Mouse (Mus musculus) liver, postnatal 0 days (tissue): Measurements from ENCODE around the gene Thbd. TPM values are rescaled to one million over a fixed set of nuclear protein-coding genes. Genes with fewer than 3 reads are reported as not detected.
A peak's percentile ranks its signal among the peaks of the same experiment; 100 is the strongest.

Experiments
- ATAC-seq: fragments of 200-750 bp; cut with Nextera tagmentation; 2 replicates; pipeline ENCODE4 v1.8.0; 2017; ENCODE audit warnings: mild to moderate bottlenecking, moderate library complexity
- DNase-seq: peaks from one replicate; pipeline ENCODE4 v3.0.0-alpha.2; 2016
- H3K27ac ChIP-seq: fragments of 300-500 bp; sonication (generic); 2 replicates; pipeline ENCODE4 v1.5.1; 2014; ENCODE audit warnings: antibody characterized with exemption, moderate library complexity, mild to moderate bottlenecking, low read depth
- H3K27me3 ChIP-seq: fragments of 300-500 bp; sonication (generic); 2 replicates; pipeline ENCODE4 v1.6.1; 2014; ENCODE audit warnings: low read length, control low read depth, mixed read lengths; ENCODE audit not compliant: insufficient read depth
- H3K36me3 ChIP-seq: fragments of 300-500 bp; sonication (generic); replicated peaks from 2 replicates; pipeline ENCODE4 v1.6.1; 2014; ENCODE audit warnings: mild to moderate bottlenecking, control low read depth, low read length, moderate library complexity, mixed read lengths; ENCODE audit not compliant: insufficient read depth
- H3K4me1 ChIP-seq: fragments of 300-500 bp; sonication (generic); 2 replicates; pipeline ENCODE4 v1.6.1; 2014; ENCODE audit warnings: antibody characterized with exemption, mild to moderate bottlenecking, control low read depth; ENCODE audit not compliant: insufficient read depth
- H3K4me2 ChIP-seq: fragments of 300-500 bp; sonication (generic); 2 replicates; pipeline ENCODE4 v1.6.1; 2014; ENCODE audit warnings: low read depth, mild to moderate bottlenecking, low read length, moderate library complexity, mixed read lengths
- H3K4me3 ChIP-seq: fragments of 300-500 bp; sonication (generic); 2 replicates; pipeline ENCODE4 v1.5.1; 2014; ENCODE audit warnings: low read depth, low read length
- H3K9ac ChIP-seq: fragments of 300-500 bp; sonication (generic); replicated peaks from 2 replicates; pipeline ENCODE4 v1.6.1; 2014; ENCODE audit warnings: mild to moderate bottlenecking, moderate library complexity
- H3K9me3 ChIP-seq: fragments of 300-500 bp; sonication (generic); 2 replicates; pipeline ENCODE4 v1.6.1; 2016; ENCODE audit warnings: mild to moderate bottlenecking, control low read depth, low read length, mixed read lengths
- CTCF ChIP-seq: sonication (generic); IDR thresholded peaks from 2 replicates; pipeline ENCODE4 v1.5.1; 2016; ENCODE audit warnings: antibody characterized with exemption, low read depth
- EP300 ChIP-seq: IDR thresholded peaks from 2 replicates; pipeline ENCODE4 v1.6.1; 2016; ENCODE audit warnings: antibody characterized with exemption, low read depth, mild to moderate bottlenecking
- whole genome bisulfite sequencing: fragments of 180-500 bp; shearing (Covaris S2); extraction: QIAGEN DNeasy Blood & Tissue Kit; methylation state at CpG from one replicate; pipeline ENCODE4 v1.1.7; 2014; ENCODE audit not compliant: insufficient replicate concordance; 5-methylcytosine and 5-hydroxymethylcytosine counted together
- polyA plus RNA-seq: library from polyadenylated mRNA; unstranded; fragments of >200 nt; fragmentation: Nextera tagmentation; extraction: Ambion mirVana; gene quantifications from 2 replicates; pipeline ENCODE4 v1.2.1, GENCODE M21; 2015

The Thbd gene
- polyA plus RNA-seq, 1 experiment from 2014 or later = 1.7 TPM

DNA sequence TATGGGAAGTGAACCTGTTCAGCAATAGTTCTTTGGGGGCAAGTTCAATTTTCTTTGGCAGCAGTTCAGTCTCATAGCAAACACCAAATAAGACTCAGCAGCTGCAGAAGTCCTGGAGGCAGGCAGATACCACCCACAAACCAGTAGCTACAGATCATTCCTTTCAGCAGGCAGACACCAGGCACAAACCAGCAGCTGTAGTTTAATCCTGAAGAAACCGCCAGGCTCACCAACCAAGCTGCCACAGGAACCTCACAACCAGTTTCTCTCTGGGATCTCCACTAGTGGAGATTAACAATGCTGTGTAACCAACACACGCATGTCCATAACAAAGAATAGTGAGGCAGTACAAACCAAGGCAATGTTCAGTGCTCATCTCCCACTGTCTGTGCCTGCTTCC, 26.9 kb downstream of the Thbd start:
- no peaks in the 10 kb centered on the region for H3K4me1 ChIP-seq
- H3K27ac ChIP-seq = no peak overlapping the region
- H3K4me2 ChIP-seq = no peak overlapping the region
- no peak for DNase-seq
- 76% methylated on average over 2 of the region's 2 CpGs for WGBS
- H3K27me3 ChIP-seq = no peaks in the 10 kb centered on the region
- no peaks in the 10 kb centered on the region for H3K36me3 ChIP-seq
- no peak overlapping the region for H3K4me3 ChIP-seq
- no peaks in the 10 kb centered on the region for H3K9me3 ChIP-seq
- TF ChIP-seq CTCF (no peak), EP300 (no peak)
- no peak overlapping the region for H3K9ac ChIP-seq
- ATAC-seq = no peak

DNA sequence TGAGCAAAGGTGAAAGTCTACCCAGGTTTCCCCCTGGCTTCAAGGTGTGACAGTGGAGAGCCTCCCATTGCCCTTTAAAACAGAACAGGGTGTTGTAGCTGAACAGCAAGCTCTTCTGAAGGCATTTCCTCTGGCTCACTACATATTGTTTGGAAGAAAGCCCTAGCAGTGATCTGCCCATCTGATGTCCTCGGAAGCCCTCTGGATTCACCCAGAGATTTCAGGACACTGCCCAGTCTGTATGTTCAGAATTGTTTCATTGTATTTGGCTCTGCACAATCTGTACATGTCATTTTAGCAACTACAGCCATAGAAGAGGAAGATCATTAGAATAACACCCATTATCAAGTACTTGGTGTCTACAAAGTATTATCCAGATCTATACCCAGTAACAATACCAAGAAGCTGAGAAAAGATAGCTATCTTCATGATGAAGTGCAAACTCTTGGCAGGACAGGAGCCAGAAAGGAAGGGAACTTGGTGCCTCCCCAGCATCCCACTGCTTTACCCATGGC, 28.0 kb downstream of the Thbd start:
- no peak overlapping the region for H3K9ac ChIP-seq
- H3K9me3 ChIP-seq = no peaks in the 10 kb centered on the region
- H3K36me3 ChIP-seq = no peaks in the 10 kb centered on the region
- no peak overlapping the region for H3K4me2 ChIP-seq
- ATAC-seq (no peak), DNase-seq (no peak)
- WGBS = 78% methylated on average over 1 of the region's 1 CpGs
- no peak overlapping the region for H3K4me3 ChIP-seq
- H3K4me1 ChIP-seq = no peaks in the 10 kb centered on the region
- no peaks in the 10 kb centered on the region for H3K27me3 ChIP-seq
- H3K27ac ChIP-seq = no peak overlapping the region
- TF ChIP-seq CTCF (no peak), EP300 (no peak)

DNA sequence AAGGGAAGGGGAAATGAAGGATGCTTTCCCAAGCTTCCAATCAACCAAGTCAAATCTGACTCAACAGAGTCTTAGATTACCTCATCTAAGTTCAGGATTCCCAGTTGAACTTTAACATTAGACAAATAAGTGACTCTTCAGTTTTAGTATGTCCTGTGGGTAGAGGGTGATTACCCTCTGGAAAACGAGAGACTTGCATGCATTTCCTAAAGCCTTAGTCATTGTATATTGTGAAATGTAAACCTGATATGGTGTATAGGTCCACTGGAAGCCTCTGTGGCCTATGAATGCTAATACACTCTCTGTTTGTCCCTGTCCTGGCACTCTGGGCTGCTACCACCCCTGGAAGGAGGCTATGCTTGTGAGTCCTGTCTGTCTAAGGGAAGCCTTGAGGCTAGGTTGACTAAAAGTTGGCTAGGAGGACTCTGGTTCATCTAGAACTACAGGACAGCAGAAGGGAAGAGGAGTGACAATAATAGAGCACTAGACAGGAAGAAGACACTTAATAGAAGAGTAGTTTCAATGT, 29.1 kb downstream of the Thbd start:
- no peak for DNase-seq
- Histone ChIP-seq H3K4me1 (no peaks in the 10 kb centered on the region), H3K9me3 (no peaks in the 10 kb centered on the region), H3K27ac (no peak overlapping the region), H3K36me3 (no peaks in the 10 kb centered on the region), H3K4me3 (no peak overlapping the region), H3K9ac (no peak overlapping the region), H3K27me3 (no peaks in the 10 kb centered on the region), H3K4me2 (no peak overlapping the region)
- TF ChIP-seq EP300 (no peak), CTCF (no peak)
- WGBS = 33% methylated on average over 1 of the region's 1 CpGs
- peak; percentile 74 for ATAC-seq

DNA sequence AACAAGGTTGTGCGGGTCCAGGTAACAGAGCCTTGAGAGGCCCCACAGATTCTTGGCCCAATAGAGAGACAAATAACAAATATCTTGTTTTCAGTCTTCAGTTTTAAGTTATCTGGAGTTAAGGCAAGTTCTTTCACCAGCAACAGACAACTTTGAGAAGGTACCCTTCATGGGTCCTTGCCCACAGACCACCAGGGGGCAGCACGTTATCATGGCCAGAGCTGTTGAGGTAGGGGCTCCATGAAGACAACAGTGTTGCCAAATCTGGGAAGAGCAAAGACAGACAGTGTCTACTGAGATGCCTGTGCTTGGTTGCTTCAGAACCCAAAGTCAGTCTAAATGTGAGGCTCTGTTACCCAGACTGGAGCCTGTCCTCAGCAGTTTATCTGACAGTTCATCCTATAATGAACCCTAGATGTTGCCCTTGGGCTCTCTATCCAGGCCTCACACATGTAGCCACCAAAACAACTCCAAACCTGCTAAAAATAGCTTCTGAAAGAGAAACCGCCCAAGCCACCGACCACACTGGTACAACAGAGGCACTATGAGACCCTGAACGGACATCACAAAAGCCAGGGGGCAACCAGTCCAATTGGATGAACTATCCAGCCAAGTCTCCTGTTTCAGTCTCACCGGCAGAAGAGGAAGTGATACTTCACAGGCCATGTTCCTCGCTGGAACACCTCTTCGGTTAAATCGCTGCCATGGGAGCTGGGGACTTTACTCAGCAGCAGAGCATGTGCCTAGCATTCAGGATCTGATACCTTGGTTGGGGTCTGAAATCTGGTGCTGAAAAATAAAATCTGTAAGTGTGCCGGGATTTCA, 32.5 kb downstream of the Thbd start:
- peak; percentile 80 for TF ChIP-seq CTCF
- TF ChIP-seq EP300 = no peak
- DNase-seq (peak; percentile 71), ATAC-seq (peak; percentile 54; the same call in 1 of the 2 replicates)
- Histone ChIP-seq H3K27ac (no peak overlapping the region), H3K9ac (no peak overlapping the region), H3K4me2 (peak overlapping the region; percentile 30; the same call in 1 of the 2 replicates), H3K36me3 (no peaks in the 10 kb centered on the region), H3K9me3 (no peaks in the 10 kb centered on the region), H3K4me1 (no peaks in the 10 kb centered on the region), H3K27me3 (no peaks in the 10 kb centered on the region), H3K4me3 (no peak overlapping the region)
- WGBS = 50% methylated on average over 10 of the region's 10 CpGs

GRCm38 (mm10) chr2:148373602-148374071, 34.4 kb downstream of the Thbd start:
- Histone ChIP-seq H3K4me1 (no peaks in the 10 kb centered on the region), H3K27ac (no peak overlapping the region), H3K9ac (no peak overlapping the region), H3K36me3 (no peaks in the 10 kb centered on the region), H3K4me2 (no peak overlapping the region), H3K27me3 (no peaks in the 10 kb centered on the region), H3K9me3 (no peaks in the 10 kb centered on the region), H3K4me3 (no peak overlapping the region)
- DNase-seq (no peak), ATAC-seq (no peak)
- TF ChIP-seq EP300 (no peak), CTCF (no peak)
- 46% methylated on average over 2 of the region's 2 CpGs for WGBS

GRCm38 (mm10) chr2:148371743-148372630, 36.0 kb downstream of the Thbd start:
- WGBS = 55% methylated on average over 4 of the region's 4 CpGs
- Histone ChIP-seq H3K9ac (no peak overlapping the region), H3K4me3 (no peak overlapping the region), H3K27ac (no peak overlapping the region), H3K27me3 (no peaks in the 10 kb centered on the region), H3K9me3 (no peaks in the 10 kb centered on the region), H3K4me2 (no peak overlapping the region), H3K36me3 (no peaks in the 10 kb centered on the region), H3K4me1 (no peaks in the 10 kb centered on the region)
- no peak for TF ChIP-seq CTCF
- TF ChIP-seq EP300 = no peak
- no peak for ATAC-seq
- no peak for DNase-seq
